Mouse (Mus musculus): ENCODE measurements around the gene Afg3l1. TPM values are rescaled to one million over a fixed set of nuclear protein-coding genes. Genes with fewer than 3 reads are reported as not detected.
A peak's percentile ranks its signal among the peaks of the same experiment; 100 is the strongest.
"Not testable (repeated sequence)": the region's sequence is repeated elsewhere in the genome, so short reads cannot be mapped to it uniquely, and the experiment has no call there.

Afg3l1 gene
- polyA plus RNA-seq, 1 experiment from 2014 or later = 54.9 TPM

DNA sequence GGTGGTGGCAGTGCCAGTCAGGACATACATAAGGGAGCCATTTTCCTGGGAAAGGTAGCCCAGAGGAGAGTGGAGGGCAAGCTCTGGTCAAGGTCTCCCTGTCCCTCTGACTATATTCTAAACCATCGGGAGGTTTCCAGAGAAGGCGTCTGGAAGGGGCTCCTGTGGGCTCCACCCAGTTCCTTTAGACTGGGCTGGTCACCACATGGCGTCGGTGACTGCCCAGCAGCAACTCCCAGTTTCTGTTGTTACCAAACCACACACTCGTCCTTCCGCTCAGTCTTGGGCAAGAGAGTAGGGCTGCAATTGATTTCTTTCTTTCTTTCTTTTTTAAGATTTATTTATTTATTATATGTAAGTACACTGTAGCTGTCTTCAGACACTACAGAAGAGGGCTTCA, 33.6 kb upstream of the Afg3l1 start:
- peak overlapping the region; percentile 76; the same call in 1 of the 2 replicates for H3K4me3 ChIP-seq
- H3K36me3 ChIP-seq = peaks cover 13% of the 10 kb centered on the region
- H3K4me1 ChIP-seq (replicated peaks) = peaks cover 20% of the 10 kb centered on the region
- WGBS = 88% methylated on average over 6 of the region's 6 CpGs
- no peaks in the 10 kb centered on the region for H3K9me3 ChIP-seq
- H3K27me3 ChIP-seq (ENCODE audit: insufficient read depth, poor library complexity, severe bottlenecking) = no peaks in the 10 kb centered on the region
- no peak overlapping the region for H3K27ac ChIP-seq
- DNase-seq (ENCODE audit: low spot score) = no peak

- Histone ChIP-seq H3K9me3 (no peaks in the 10 kb centered on the region), H3K4me1 (replicated peaks) (peaks cover 20% of the 10 kb centered on the region), H3K27ac (no peak overlapping the region), H3K27me3 (ENCODE audit: insufficient read depth, poor library complexity, severe bottlenecking) (no peaks in the 10 kb centered on the region), H3K36me3 (peaks cover 26% of the 10 kb centered on the region), H3K4me3 (no peak overlapping the region)
- DNase-seq (ENCODE audit: low spot score) = no peak
- WGBS = 88% methylated on average over 10 of the region's 10 CpGs
Measured at GRCm38 (mm10) chr8:123445981-123446380, 31.7 kb upstream of the Afg3l1 start.

GRCm38 (mm10) chr8:123446799-123447198, 30.9 kb upstream of the Afg3l1 start:
- DNase-seq (ENCODE audit: low spot score) = no peak
- H3K4me1 ChIP-seq (replicated peaks) = peaks cover 20% of the 10 kb centered on the region
- no peak overlapping the region for H3K27ac ChIP-seq
- WGBS = 91% methylated on average over 6 of the region's 6 CpGs
- H3K4me3 ChIP-seq = no peak overlapping the region
- no peaks in the 10 kb centered on the region for H3K27me3 ChIP-seq (ENCODE audit: insufficient read depth, poor library complexity, severe bottlenecking)
- H3K9me3 ChIP-seq = no peaks in the 10 kb centered on the region
- peaks cover 34% of the 10 kb centered on the region for H3K36me3 ChIP-seq

- Histone ChIP-seq H3K27ac (no peak overlapping the region), H3K4me3 (no peak overlapping the region), H3K9me3 (no peaks in the 10 kb centered on the region), H3K36me3 (peaks cover 72% of the 10 kb centered on the region), H3K27me3 (ENCODE audit: insufficient read depth, poor library complexity, severe bottlenecking) (no peaks in the 10 kb centered on the region), H3K4me1 (replicated peaks) (0 out of 2 replicates have a peak, but pooled peaks cover 3% of the 10 kb centered on the region)
- WGBS = 93% methylated on average over 5 of the region's 5 CpGs
- DNase-seq (ENCODE audit: low spot score) = no peak
Measured at GRCm38 (mm10) chr8:123450783-123451182, 26.9 kb upstream of the Afg3l1 start.

DNA sequence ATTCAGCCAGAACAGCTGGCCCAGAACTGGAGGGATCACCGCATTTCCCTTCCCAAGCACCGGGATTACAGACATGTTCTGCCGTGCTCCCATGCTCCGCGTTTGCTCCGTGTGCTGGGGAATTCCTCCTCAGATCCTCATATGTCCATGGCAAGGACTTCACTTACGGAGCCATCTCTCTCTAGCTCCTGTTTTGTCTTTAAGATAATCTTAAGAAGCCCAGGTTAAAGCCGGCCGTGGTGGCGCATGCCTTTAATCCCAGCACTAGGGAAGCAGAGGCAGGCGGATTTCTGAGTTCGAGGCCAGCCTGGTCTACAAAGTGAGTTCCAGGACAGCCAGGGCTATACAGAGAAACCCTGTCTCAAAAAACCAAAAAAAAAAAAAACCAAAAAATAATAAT, 26.0 kb upstream of the Afg3l1 start:
- H3K9me3 ChIP-seq; H3K27me3 ChIP-seq (ENCODE audit: insufficient read depth, poor library complexity, severe bottlenecking); H3K4me3 ChIP-seq; DNase-seq (ENCODE audit: low spot score); H3K27ac ChIP-seq; H3K4me1 ChIP-seq (replicated peaks): not testable (repeated sequence)
- H3K36me3 ChIP-seq = peaks cover 76% of the 10 kb centered on the region
- 95% methylated on average over 12 of the region's 12 CpGs for WGBS

DNA sequence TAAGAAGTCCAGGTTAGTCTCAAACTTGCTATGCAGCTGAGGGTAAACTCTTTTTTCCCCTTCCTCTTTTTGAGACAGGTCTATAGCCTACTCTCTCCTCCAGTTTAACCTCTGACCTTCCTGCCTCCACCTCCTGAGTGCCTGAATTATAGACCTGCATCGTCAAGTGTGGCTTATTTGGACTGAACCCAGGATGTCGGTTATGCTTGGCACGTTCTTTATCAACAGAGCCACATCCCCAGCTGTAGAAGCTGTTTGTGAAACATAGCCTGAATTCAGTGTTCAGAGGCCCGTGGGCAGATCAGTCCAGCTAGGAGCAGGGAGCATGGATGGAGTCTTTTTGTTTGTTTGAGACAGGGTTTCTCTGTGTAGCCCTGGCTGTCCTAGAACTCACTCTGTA, 25.6 kb upstream of the Afg3l1 start:
- no peaks in the 10 kb centered on the region for H3K27me3 ChIP-seq (ENCODE audit: insufficient read depth, poor library complexity, severe bottlenecking)
- H3K4me3 ChIP-seq = no peak overlapping the region
- 93% methylated on average over 4 of the region's 4 CpGs for WGBS
- no peaks in the 10 kb centered on the region for H3K4me1 ChIP-seq (replicated peaks)
- no peak overlapping the region for H3K27ac ChIP-seq
- DNase-seq (ENCODE audit: low spot score) = no peak
- no peaks in the 10 kb centered on the region for H3K9me3 ChIP-seq
- peaks cover 80% of the 10 kb centered on the region for H3K36me3 ChIP-seq

- whole genome bisulfite sequencing = 83% methylated on average over 7 of the region's 7 CpGs
- no peaks in the 10 kb centered on the region for H3K27me3 ChIP-seq (ENCODE audit: insufficient read depth, poor library complexity, severe bottlenecking)
- DNase-seq (ENCODE audit: low spot score) = no peak
- H3K9me3 ChIP-seq = no peaks in the 10 kb centered on the region
- no peak overlapping the region for H3K27ac ChIP-seq
- H3K36me3 ChIP-seq = peaks cover 89% of the 10 kb centered on the region
- no peak overlapping the region for H3K4me3 ChIP-seq
- no peaks in the 10 kb centered on the region for H3K4me1 ChIP-seq (replicated peaks)
Measured at GRCm38 (mm10) chr8:123453291-123453690, 24.4 kb upstream of the Afg3l1 start.

DNA sequence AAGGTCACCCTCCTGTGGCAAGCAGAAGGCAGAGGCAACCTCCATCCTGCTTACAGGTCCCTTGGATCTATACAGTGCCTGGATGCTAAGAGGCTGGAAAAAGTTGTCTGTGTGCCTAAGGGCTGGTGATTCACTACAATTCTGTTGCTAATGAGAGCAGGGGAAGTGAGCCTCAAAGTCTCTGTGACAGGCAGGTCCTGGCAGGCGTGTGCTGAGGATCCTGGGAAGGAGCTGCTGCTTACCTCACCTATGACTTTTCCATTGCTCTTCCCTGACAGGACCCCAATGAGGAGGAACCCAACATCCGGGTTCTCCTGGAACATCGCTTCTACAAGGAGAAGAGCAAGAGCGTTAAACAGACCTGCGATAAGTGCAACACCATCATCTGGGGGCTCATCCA, 23.8 kb upstream of the Afg3l1 start:
- no peak overlapping the region for H3K4me3 ChIP-seq
- H3K36me3 ChIP-seq = peaks cover 92% of the 10 kb centered on the region
- 90% methylated on average over 5 of the region's 5 CpGs for WGBS
- no peaks in the 10 kb centered on the region for H3K9me3 ChIP-seq
- no peak for DNase-seq (ENCODE audit: low spot score)
- no peaks in the 10 kb centered on the region for H3K27me3 ChIP-seq (ENCODE audit: insufficient read depth, poor library complexity, severe bottlenecking)
- H3K27ac ChIP-seq = no peak overlapping the region
- no peaks in the 10 kb centered on the region for H3K4me1 ChIP-seq (replicated peaks)

DNA sequence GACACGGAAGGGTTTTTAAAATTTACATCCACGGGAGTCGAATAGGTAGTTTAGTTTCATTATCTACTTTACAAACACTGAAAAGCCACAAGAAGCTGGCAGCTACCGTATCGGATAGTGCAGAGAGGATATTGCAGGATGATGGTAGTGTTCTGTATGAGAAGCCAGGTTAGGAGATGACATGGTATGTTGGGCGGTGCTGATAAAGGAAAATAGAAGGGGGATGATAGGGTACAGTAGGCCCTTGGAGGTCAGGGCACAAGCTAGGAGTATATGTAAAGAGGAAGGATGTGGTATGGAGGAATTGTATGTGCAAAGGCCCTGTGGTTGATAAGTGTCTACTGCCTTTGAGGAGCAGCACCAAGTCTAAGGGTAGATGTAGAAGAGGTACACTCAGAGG, 23.1 kb upstream of the Afg3l1 start:
- WGBS = 94% methylated on average over 6 of the region's 6 CpGs
- no peak for DNase-seq (ENCODE audit: low spot score)
- H3K4me3 ChIP-seq = no peak overlapping the region
- no peaks in the 10 kb centered on the region for H3K27me3 ChIP-seq (ENCODE audit: insufficient read depth, poor library complexity, severe bottlenecking)
- no peaks in the 10 kb centered on the region for H3K4me1 ChIP-seq (replicated peaks)
- H3K9me3 ChIP-seq = no peaks in the 10 kb centered on the region
- H3K36me3 ChIP-seq = peaks cover 92% of the 10 kb centered on the region
- H3K27ac ChIP-seq = no peak overlapping the region

- 91% methylated on average over 4 of the region's 4 CpGs for WGBS
- peaks cover 53% of the 10 kb centered on the region for H3K36me3 ChIP-seq
- H3K27ac ChIP-seq = no peak overlapping the region
- H3K27me3 ChIP-seq (ENCODE audit: insufficient read depth, poor library complexity, severe bottlenecking) = no peaks in the 10 kb centered on the region
- H3K9me3 ChIP-seq = no peaks in the 10 kb centered on the region
- H3K4me1 ChIP-seq (replicated peaks) = no peaks in the 10 kb centered on the region
- H3K4me3 ChIP-seq = no peak overlapping the region
- DNase-seq (ENCODE audit: low spot score) = no peak
Measured at GRCm38 (mm10) chr8:123463651-123464050, 14.1 kb upstream of the Afg3l1 start.

GRCm38 (mm10) chr8:123467476-123467875, 10.2 kb upstream of the Afg3l1 start:
- DNase-seq (ENCODE audit: low spot score) = no peak
- H3K27ac ChIP-seq = no peak overlapping the region
- no peaks in the 10 kb centered on the region for H3K4me1 ChIP-seq (replicated peaks)
- H3K27me3 ChIP-seq (ENCODE audit: insufficient read depth, poor library complexity, severe bottlenecking) = no peaks in the 10 kb centered on the region
- WGBS = 87% methylated on average over 3 of the region's 3 CpGs
- H3K36me3 ChIP-seq = peaks cover 15% of the 10 kb centered on the region
- no peak overlapping the region for H3K4me3 ChIP-seq
- no peaks in the 10 kb centered on the region for H3K9me3 ChIP-seq

DNA sequence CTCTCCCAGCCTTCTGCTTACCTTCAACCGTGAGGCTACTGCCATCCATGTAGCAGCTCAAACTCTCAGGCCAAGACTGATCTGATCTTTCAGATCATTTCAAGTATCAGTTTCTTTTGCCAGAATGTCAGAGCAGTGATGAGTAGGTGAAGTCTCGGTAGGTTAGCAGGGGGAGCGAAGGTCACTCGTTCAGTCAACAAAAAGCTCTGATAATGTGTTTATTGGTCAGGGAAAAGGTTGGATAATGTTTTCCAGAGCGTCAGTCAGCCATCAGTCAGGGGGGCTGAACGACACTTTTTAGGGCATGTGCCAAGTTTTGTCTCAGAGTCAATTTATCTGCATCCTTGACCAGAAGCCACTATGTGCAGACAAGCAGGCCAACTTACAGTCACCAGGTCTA, 4.7 kb upstream of the Afg3l1 start:
- WGBS = 80% methylated on average over 6 of the region's 6 CpGs
- H3K36me3 ChIP-seq; H3K27ac ChIP-seq; H3K4me1 ChIP-seq (replicated peaks); H3K27me3 ChIP-seq (ENCODE audit: insufficient read depth, poor library complexity, severe bottlenecking); H3K4me3 ChIP-seq; DNase-seq (ENCODE audit: low spot score); H3K9me3 ChIP-seq: not testable (repeated sequence)

DNA sequence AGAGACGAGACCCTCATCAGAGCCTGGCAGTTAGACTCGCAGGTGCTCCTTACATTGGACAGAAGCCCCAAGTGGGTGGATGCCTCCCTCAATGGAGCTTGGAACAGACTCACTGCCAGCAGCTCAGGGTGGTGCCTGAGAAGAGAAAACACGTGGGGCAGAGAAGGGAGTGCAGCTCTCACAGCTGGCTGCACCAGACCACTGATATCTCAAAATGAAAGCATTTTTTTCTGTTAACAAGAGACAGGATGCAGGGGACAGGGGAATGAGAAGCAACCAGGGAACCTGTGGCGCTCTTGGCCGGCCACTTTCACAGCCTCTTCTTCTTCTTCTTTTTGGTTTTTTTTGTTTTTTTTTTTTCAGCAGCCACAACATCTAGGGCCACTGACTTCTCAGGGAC, 3.2 kb upstream of the Afg3l1 start:
- not testable (repeated sequence) for H3K27me3 ChIP-seq (ENCODE audit: insufficient read depth, poor library complexity, severe bottlenecking); H3K36me3 ChIP-seq; H3K27ac ChIP-seq; DNase-seq (ENCODE audit: low spot score); H3K9me3 ChIP-seq; H3K4me3 ChIP-seq
- 69% methylated on average over 5 of the region's 5 CpGs for WGBS
- H3K4me1 ChIP-seq (replicated peaks) = peaks cover 19% of the 10 kb centered on the region
